Mouse (Mus musculus) layer of hippocampus, adult 8-10 months (tissue): ENCODE data around the gene Hamp2. TPM values are rescaled to one million over a fixed set of nuclear protein-coding genes. Genes with fewer than 3 reads are reported as not detected.
"Not testable (repeated sequence)": the region's sequence is repeated elsewhere in the genome, so short reads cannot be mapped to it uniquely, and the experiment has no call there.

Experiments
- DNase-seq, 2 experiments: peaks; one replicate each; pipeline ENCODE4 v3.0.0; 2022; ENCODE audit warnings: low spot score in 2 of 2
- total RNA-seq, 4 experiments: library from RNA; stranded (reverse); gene quantifications; 2 replicates each; pipeline ENCODE4 v1.2.4; 2022

Hamp2 gene
- total RNA-seq, 4 experiments from 2014 or later = not detected

- DNase-seq = no peak
These were observed 29.0 kb upstream of the Hamp2 start for GRCm38 (mm10) chr7:30953459-30953858.

- DNase-seq = no peak
These were observed 28.2 kb upstream of the Hamp2 start for GRCm38 (mm10) chr7:30952441-30953265.

DNA sequence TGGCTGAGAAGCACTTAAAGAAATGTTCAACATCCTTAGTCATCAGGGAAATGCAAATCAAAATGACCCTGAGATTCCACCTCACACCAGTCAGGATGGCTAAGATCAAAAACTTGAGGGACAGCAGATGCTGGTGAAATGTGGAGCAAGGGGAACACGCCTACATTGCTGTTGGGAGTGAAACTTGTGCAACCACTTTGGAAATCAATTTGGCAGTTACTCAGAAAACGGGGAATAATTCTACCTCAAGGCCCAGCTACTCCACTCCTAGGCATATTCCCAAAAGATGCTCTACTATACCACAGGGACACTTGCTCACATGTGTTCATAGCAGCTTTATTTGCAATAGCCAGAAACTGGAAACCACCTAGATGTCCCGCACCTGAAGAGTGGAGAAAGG lies 25.4 kb upstream of the Hamp2 start:
- not testable (repeated sequence) for DNase-seq

DNA sequence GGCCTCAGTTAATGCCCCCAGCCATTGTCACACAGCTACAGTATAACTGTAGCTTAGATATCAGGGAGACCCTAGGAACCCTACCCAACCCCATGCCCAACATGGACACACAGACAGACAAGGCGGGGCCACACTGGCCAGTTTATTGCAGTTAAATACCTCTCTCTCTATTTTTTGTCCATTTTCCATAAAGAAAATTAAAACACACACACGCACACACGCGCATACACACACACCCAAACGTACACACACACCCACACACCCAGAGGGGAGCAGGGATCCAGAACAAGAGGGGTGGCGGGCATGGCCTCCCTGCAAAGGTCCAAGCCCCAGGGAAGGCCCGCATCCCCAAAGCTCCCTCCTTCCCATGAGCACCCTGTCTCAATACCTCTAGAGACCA lies 21.4 kb upstream of the Hamp2 start:
- no peak for DNase-seq

- not testable (repeated sequence) for DNase-seq
These were observed 21.0 kb upstream of the Hamp2 start for GRCm38 (mm10) chr7:30945466-30945865.

GRCm38 (mm10) chr7:30944706-30945105 lies 20.2 kb upstream of the Hamp2 start:
- DNase-seq = not testable (repeated sequence)

DNA sequence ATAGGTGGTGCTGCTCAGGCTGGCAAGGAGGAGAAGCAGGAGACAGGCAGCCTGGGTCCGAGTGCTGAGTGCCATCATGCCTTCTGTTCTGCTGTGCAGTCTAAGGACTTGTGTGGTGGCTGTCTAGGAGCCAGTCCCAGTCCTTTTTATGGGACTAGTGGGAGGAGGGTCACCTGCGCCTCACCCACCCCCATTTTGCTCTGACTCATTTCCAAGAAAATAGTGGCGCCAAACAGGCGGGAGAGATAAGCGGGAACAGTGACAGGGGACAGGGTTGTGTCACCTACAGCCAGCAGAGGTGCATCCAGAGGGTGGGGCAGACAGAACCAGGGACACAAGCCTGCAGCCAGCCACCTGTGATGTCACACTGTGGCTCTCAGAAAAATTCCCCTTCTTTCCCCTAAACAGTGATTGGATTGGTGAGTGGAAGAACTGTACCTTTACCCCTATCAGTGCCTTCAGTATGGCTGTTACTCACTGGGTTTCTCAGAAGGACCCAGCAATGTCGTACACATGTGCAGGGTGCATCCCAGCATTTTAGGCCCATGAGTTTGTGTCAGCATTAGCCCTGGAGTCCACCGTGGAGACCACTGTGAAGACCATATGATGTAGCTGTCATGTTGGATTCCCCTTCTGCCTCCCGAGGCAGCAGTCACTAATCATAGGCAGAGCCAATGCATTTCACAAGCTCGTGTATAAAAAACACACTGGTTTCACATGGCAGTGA lies 19.6 kb upstream of the Hamp2 start, which contains the start of gene Hamp:
Gene Hamp, minus strand, starts transcription at position 124 of the 727 bp plus-strand sequence.
- DNase-seq = no peak

DNA sequence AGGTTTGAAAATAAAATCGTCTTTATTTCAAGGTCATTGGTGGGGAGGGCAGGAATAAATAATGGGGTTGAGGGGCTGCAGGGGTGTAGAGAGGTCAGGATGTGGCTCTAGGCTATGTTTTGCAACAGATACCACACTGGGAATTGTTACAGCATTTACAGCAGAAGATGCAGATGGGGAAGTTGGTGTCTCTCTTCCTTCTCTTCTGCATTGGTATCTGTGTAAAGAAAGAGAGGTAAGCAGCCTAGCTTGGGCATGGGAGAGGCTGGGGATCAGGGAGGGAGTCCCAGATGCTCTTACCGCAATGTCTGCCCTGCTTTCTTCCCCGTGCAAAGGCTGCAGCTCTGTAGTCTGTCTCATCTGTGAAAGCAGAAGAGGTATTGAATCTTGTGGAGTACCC lies 17.9 kb upstream of the Hamp2 start:
- not testable (repeated sequence) for DNase-seq

GRCm38 (mm10) chr7:30940070-30940469 lies 15.6 kb upstream of the Hamp2 start:
- DNase-seq = not testable (repeated sequence)

DNA sequence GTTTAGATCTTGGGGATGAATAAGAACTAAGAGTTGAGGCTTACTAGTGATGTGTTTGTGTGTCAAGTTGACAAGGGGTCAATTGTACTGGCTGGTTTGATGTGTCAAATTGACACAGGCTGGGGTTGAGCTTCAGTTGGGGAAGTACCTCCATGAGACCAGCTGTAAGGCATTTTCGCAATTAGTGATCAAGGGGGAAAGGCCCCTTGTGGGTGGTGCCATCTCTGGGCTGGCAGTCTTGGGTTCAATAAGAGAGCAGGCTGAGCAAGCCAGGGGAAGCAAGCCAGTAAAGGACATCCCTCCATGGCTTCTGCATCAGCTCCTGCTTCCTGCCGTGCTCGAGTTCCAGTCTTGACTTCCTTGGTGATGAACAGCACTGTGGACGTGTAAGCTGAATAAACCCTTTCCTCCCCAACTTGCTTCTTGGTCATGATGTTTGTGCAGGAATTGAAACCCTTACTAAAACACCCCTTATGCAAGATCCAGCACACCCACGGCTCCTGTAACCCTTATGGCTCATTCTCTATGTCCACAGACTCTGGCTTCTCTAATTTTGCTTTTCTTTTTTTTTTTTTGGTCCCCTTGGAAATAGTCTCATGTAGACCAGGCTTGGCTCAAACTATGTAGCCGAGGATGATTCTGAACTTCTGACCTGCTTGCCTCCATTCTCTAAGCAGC lies 11.1 kb upstream of the Hamp2 start:
- DNase-seq = not testable (repeated sequence)

GRCm38 (mm10) chr7:30924071-30924470 lies 410 bp downstream of the Hamp2 start:
- DNase-seq = no peak

DNA sequence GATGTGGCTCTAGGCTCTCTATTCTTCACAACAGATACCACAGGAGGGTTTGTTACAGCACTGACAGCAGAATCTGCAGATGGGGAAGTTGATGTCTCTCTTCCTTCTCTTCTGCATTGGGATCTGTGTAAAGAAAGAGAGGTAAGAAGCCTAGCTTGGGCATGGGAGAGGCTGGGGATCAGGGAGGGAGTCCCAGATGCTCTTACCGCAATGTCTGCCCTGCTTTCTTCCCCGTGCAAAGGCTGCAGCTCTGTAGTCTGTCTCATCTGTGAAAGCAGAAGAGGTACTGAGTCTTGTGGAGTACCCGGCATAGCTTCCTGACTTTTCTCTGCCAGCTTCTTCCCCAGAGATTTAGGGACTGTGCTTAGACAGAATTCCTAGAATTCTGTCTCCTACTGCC lies 2.0 kb downstream of the Hamp2 start:
- not testable (repeated sequence) for DNase-seq

- DNase-seq = no peak
These were observed 4.3 kb downstream of the Hamp2 start for GRCm38 (mm10) chr7:30920217-30920616.

DNA sequence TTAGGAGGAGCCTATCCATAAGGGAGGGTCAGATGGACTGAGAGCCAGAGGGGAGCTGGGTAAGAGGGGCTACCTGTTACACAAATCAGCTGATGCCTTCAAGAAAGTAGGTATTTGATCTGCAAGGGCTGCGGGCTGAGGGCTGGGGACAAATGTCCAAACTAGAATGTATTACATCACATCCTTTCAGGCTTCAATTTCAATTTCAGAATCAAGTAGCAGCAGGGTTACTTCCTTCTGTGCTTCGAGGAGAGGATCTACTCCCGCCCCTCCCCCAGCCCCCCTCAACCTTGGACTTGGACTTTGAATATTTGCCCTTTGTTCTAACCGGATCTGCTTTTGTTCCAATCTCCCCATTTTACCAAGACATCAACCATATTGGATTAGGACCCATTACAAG lies 7.3 kb downstream of the Hamp2 start:
- DNase-seq = no peak

DNA sequence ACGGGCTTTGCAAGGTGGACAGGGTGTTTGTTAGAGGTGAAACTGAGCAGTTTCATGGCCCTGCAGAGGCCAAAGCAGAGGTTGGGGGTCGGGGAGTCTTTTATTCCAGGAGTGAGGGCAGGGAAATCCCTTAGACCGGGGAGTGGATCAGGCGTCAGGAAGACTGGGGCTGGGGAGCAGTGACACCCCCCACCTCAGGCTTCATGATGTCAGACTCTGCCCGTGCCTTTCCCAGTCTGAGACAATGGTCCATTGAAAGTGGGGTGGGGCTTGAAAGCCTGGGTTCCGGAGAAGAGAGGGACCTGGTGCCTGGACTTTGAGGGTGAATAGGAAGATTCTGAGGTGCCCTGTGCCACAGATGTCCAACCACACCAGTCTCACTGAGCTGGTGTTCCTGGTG lies 7.8 kb downstream of the Hamp2 start:
- DNase-seq = peak in 1 of 2 experiments; percentile 47

- DNase-seq = peak; percentile 26 to 38
These were observed 9.7 kb downstream of the Hamp2 start, which contains the start of gene Mag for GRCm38 (mm10) chr7:30914732-30915131. Gene Mag, minus strand, starts transcription at chr7:30914873.

GRCm38 (mm10) chr7:30909773-30910172 lies 14.7 kb downstream of the Hamp2 start:
- no peak for DNase-seq

DNA sequence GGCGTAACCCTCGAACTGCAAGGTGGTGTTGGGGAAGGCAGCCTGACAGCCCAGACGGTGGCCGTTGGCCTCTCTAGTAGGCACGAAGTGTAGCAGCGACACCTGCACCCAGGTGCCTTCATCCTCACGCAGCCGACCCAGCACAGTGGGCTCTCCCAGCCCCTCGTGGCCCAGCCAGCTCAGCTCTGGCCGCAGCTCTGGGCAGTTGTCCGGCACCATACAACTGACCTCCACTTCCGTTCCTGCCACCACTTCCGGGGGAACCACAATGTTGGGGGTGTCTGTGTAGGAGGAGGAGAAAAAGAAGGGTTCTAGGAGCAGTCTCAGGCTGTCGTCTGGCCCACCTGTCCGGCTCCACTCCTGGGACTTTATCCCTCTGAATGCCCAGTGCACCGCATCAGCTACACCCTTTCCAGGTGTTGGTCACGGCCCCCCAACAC lies 15.5 kb downstream of the Hamp2 start:
- no peak for DNase-seq

DNA sequence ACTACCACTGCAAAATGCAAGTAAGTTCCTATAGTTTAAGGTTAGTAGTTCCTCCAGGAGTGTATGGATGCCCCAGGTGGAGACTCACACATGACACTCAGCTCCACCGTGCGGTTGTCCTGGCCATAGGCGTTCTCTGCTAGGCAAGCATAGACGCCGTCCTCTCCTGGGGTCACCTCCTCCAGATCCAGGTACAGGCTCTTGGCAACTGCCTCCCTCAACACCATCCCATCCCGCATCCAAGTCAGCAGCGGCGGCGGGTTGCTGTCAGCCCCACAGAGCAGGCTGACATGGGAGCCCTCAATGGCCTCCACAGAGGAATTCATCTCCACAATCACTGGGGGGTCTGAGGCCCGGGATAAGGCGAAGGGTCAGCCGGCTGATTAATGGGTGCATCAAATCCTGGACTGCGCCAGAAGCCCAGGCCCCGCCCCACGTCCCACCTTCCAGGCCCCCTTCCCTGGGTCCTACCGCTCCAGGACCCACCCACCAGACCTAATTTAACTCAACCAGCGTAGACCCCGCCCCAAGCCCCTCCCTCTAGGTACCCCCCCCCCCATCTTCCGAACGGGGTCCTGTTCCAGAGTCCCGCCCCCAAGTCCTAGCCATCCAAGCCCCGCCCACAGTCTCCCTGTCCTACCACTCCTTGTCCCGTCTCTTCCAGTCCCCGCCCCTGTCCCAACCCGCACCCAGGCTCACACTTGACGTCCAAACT lies 16.0 kb downstream of the Hamp2 start:
- no peak for DNase-seq

GRCm38 (mm10) chr7:30904042-30904441 lies 20.4 kb downstream of the Hamp2 start:
- DNase-seq = no peak

- no peak for DNase-seq
These were observed 29.3 kb downstream of the Hamp2 start for GRCm38 (mm10) chr7:30895217-30895616.
